Mouse (Mus musculus) left cerebral cortex, postnatal 25 days (tissue): ENCODE measurements at regions not wholly inside any gene's neighbourhood (a gene's known extent, or its start where the extent isn't known, plus 50 kb on each side); places are given as distances from the start of the nearest gene placed in this dataset.
A peak's percentile ranks its signal among the peaks of the same experiment; 100 is the strongest.

Experiments
- DNase-seq, 2 experiments: peaks; one replicate each; pipeline ENCODE4 v3.0.0; 2022; ENCODE audit warnings: low spot score in 2 of 2, mixed read lengths in 1 of 2
- intact Hi-C: fragments of 180-260 bp; cut with DNase I; formaldehyde crosslinking; loops from one replicate; pipeline ENCODE4 v1.15.1; 2025

- no peak for DNase-seq
- intact Hi-C loops = no loop called here
Measured at GRCm38 (mm10) chr4:80691774-80692485, 142.0 kb upstream of the Tyrp1 start.

- intact Hi-C loops = no loop called here
- no peak for DNase-seq
Measured at GRCm38 (mm10) chr4:80712698-80713097, 121.2 kb upstream of the Tyrp1 start.

GRCm38 (mm10) chr4:80744975-80745734 lies 88.8 kb upstream of the Tyrp1 start:
- intact Hi-C loops = loop anchor here (5.0 kb wide), 2 partner anchors 68 to 108 kb away; no protein-coding TSS in a partner anchor
- DNase-seq = peak; percentile 24 to 92

GRCm38 (mm10) chr4:80752259-80752658 lies 81.7 kb upstream of the Tyrp1 start:
- DNase-seq = no peak
- intact Hi-C loops = no loop called here

GRCm38 (mm10) chr4:80756114-80756513 lies 77.8 kb upstream of the Tyrp1 start:
- intact Hi-C loops = loop anchor here (2.0 kb wide), 1 partner anchor 119 kb away; no protein-coding TSS in a partner anchor
- peak in 1 of 2 experiments; percentile 52 for DNase-seq

GRCm38 (mm10) chr4:80764024-80764423 lies 69.9 kb upstream of the Tyrp1 start:
- intact Hi-C loops = loop anchor here (2.0 to 10.0 kb wide), 3 partner anchors 245 to 1099 kb away; no protein-coding TSS in a partner anchor
- DNase-seq = peak; percentile 31 to 64

GRCm38 (mm10) chr4:80765781-80766180 lies 68.1 kb upstream of the Tyrp1 start:
- DNase-seq = peak; percentile 76 to 90
- intact Hi-C loops = loop anchor here (2.0 to 10.0 kb wide), 3 partner anchors 247 to 1101 kb away; no protein-coding TSS in a partner anchor

GRCm38 (mm10) chr4:80767447-80767846 lies 66.5 kb upstream of the Tyrp1 start:
- intact Hi-C loops = loop anchor here (10.0 kb wide), 2 partner anchors 563 to 1103 kb away; no protein-coding TSS in a partner anchor
- DNase-seq = no peak
